Mouse (Mus musculus) A20 (cell line): Measurements from ENCODE around the gene Fam13c.

Source experiments
- DNase-seq: peaks from one replicate; pipeline ENCODE4 v3.0.0-alpha.2; 2011; ENCODE audit warnings: low read depth, low spot score

Gene Fam13c

DNA sequence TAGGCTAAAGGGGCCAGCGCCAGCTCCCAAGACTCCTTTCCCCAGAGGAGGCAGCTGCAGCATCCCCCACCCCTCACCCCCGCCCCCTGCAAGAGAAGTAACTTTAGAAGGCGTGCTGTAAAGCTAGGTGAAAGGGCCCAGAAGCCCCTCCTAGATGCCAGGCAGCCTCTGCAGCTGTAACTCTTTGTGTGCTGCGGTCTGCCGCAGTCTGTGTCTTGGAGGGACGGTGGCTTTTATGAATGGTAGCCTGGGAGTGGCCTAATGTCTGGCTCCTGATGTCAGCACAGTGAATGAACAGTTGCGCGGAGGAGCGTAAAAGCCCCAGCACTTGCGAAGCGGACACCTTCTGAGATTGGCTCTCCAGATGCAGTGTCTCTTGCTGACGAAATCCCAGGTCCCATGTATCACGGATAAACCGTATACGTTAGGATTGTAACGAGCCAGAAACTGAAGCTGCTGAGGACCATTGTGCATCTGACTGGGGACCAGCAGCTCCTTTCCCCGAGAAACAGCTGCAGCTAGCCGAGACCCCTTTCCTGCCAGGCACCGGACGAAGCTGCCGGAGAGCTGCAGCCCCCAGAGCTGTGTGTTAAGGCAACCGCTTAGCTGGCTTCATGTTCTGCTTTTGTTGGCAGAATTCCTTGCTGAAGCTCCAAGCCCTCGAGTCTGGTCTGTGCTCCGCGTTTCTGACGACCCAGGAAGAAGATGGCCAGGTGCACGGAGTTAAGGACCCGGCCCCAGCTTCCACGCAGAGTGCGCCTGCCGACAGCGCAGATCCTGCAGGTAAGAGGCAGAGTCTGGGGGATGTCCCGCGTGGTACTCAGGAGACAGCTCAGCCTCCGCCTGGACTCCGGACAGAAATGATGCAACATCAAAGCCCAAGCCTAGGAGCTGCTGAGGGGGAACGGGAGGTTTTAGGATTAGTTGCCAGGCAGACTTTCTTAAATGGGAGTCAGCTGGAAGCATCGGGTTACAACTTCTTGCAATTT is 80.2 kb downstream of the Fam13c start:
- DNase-seq = no peak

GRCm38 (mm10) chr10:70521379-70521778 is 81.1 kb downstream of the Fam13c start:
- no peak for DNase-seq

DNA sequence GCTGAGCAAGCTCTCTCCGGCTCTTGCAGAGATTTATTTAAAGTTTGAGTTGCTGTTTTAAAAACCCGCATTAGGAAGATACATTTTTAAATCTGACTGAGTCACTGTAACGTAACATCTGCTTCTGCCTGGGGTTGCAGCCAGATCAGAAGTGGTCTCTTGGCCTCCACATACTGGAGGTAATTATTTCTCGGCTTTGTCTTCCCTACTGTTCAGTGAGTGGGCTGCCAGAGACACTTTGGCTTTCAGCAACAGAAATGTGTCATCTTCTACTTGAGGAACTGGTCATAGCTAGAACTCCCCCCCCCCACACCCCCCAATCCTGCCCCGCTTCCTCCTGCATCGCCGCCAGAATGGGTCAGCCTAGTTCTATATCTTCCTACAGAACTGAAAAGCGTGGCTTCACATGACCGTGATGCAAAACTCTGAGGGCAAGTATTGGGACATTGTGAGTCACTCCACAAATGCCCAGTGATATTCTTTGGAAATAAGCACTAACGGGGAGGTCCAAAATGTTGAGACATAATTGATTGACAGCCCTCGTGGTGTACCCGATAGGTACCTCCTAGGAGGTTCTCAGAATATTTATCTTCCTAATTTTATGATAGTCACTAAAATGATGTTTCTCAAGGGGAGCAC is 90.0 kb downstream of the Fam13c start:
- DNase-seq = no peak

DNA sequence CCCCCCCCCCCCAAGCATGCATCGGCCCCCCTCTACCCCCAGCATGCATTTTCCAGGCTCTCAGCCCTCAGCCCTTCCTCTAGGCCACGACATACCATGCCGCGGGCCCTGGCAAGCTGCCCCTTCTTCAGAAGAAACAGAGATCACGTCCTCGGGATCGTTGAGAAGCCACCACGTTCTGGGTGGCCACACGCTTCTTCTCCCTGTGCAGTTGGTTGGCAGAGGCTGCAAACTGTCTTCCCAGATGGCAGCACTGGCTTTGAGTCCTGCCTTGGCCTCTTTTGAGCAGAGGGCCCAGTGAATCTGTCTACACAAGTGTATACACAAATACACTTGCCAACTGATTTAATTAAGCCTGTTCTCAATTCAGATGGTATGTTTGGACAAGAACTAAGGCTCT is 92.0 kb downstream of the Fam13c start:
- no peak for DNase-seq

- DNase-seq = no peak
Observed at GRCm38 (mm10) chr10:70533301-70533781, 93.1 kb downstream of the Fam13c start.

DNA sequence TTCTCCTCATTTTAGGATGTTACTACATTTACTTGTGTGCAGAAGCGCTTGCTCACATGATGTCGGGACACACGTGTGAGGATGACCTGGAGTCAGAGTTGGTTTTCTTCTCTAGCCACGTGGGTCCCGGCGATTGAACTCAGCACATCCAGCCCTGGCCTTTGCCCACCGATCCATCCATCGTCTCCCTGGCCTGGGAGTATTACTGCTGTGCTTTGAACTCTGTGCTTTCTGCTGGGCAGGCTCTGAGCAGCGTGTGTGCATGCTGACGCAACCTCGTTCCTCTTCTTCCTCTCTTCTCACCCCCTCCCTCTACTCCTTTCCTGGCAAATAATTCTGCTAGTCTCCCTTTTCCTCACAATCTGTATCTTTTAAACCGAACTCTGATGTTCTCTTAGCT is 93.7 kb downstream of the Fam13c start:
- no peak for DNase-seq

GRCm38 (mm10) chr10:70534571-70534970 is 94.3 kb downstream of the Fam13c start:
- DNase-seq = no peak

- DNase-seq = no peak
Observed at GRCm38 (mm10) chr10:70535401-70535800, 95.1 kb downstream of the Fam13c start.

- no peak for DNase-seq
Observed at GRCm38 (mm10) chr10:70537694-70538093, 97.4 kb downstream of the Fam13c start.

DNA sequence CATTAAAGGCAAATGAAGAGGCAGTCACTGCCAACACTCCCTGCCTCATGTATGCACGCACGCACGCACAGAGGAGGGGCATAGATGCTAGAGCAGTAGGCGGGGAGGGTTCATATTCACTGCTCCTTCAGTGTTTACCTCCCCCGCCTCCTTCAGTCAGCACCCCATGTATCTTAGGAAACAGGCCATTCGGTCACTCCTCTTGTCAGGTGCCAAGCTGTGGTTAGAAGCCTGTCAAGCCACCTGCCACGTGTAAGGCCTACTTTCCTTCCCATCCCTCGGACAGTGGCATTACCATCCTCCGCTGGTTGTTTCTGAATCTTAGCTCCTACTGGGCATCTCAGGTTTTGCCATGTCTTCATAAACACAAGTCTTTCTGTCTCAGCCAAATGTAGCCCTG is 99.0 kb downstream of the Fam13c start:
- no peak for DNase-seq

DNA sequence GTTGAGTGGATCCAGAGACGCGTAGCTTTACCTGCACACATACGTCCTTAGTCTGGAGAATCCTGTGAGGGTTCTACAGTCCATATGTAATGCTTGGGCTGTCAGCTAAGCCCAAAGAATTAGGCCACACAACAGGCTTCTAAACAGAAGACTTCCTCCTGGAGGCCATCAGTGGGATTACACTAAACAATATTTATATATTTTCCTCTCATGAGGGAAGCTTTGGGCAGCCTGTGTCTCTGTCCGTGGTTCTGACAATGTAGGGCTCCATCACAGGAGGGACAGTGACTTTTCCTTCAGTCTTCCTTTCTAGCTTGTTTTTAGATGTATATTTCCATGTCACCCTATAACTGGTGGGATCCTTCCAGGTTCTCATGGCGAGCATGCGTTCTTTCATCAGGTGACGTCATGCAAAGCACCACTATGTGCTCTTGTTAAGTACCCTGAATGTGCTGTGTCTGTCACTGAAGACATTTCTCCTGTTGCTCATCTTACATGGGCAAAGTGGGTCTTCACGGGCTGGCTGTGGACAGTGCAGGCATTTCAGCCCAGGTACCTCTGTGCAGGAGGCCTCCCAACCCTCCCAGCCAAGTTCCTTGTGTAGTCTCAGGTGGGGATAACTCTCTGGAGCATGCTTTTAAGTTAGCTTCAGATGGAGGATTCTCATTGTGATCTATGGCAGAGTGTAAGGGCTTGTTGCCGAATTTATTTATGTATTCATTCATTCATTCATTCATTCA is 100.3 kb downstream of the Fam13c start:
- DNase-seq = no peak

DNA sequence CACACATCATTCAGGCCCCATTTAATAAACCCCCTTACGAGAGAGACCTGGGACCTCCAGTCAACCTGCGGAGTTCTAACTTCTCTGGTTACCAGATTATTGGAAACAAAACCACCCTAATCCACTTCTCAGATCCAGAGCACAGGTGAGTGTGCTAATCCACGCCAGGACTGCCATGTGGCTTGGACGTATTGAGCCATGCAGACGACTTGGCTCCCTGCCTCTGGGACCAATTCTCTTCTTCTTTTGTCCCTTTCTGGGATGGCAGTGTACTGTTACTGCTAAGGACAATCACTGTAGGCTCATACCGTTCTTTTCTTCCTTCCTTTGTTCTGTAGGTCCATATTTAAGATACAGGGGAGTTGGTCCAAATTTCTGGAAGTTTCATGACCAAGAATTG is 102.6 kb downstream of the Fam13c start:
- no peak for DNase-seq

GRCm38 (mm10) chr10:70552531-70552930 is 112.2 kb downstream of the Fam13c start:
- DNase-seq = no peak

DNA sequence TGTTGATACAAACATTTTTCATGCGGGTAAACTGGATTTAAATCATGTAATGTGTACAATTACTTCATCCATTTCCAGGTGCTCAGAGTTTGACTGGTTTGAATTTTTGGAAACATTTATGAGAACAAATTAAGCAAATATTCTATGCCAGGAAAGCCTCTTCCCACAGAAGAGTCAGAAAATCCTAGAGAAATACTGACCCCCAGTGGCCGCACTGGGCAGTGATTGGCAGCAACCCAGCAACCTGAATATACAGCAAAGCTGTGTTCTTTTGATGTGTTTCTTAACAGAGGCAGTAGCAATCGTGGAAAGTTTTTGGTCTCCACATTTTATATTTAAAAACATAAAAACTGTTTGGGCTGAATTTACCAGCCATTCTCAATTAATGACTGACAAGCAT is 123.4 kb downstream of the Fam13c start:
- DNase-seq = peak; percentile 4

- DNase-seq = no peak
Observed at GRCm38 (mm10) chr10:70581556-70582211, 141.4 kb downstream of the Fam13c start.

- no peak for DNase-seq
Observed at GRCm38 (mm10) chr10:70584171-70584570, 143.9 kb downstream of the Fam13c start.

GRCm38 (mm10) chr10:70586876-70587405 is 146.7 kb downstream of the Fam13c start:
- DNase-seq = no peak

DNA sequence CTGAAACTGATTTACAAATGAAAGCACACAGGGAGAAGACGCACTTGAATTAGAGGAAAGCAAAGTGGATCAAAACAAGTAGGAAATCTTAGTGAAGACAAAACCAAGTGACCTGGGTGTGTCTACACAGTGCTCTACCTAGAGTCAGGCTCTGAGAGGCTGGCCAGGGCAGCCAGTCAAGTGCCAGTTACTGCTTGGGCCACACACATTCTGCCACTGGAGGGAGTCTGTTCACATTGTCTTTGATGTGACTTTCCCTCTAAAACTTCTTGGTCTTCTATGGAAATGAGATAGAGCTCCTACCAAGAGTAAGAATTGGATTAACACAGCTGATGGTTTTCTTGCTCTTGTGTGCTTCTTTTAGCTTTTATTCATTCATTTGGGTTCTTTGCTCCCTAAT is 153.7 kb downstream of the Fam13c start:
- no peak for DNase-seq

- no peak for DNase-seq
Observed at GRCm38 (mm10) chr10:70598081-70598515, 157.8 kb downstream of the Fam13c start.

GRCm38 (mm10) chr10:70598516-70599125 is 158.3 kb downstream of the Fam13c start:
- DNase-seq = no peak
